Mouse (Mus musculus): Measurements from ENCODE around the gene Ndufaf7. TPM values are rescaled to one million over a fixed set of nuclear protein-coding genes. Genes with fewer than 3 reads are reported as not detected.

The Ndufaf7 gene
- polyA plus RNA-seq, 1 experiment: 27.8 TPM

- H3K4me3 ChIP-seq (ENCODE audit: insufficient read depth, low read length): no peak overlapping the region
- no peak overlapping the region for H3K27ac ChIP-seq (ENCODE audit: insufficient read depth, low read depth, low read length)
- no peaks in the 10 kb centered on the region for H3K4me1 ChIP-seq (ENCODE audit: control insufficient read depth, insufficient read depth, low read length)
- TF ChIP-seq CTCF (IDR thresholded peaks at IDR 0.05; ENCODE audit: low read depth, low read length) (no peak), POLR2A (IDR thresholded peaks at IDR 0.05; ENCODE audit: borderline replicate concordance, low read depth, low read length) (no peak)
These were observed 15.1 kb downstream of the Ndufaf7 start for GRCm38 (mm10) chr17:78952070-78952469.

GRCm38 (mm10) chr17:78953240-78953639, 16.3 kb downstream of the Ndufaf7 start:
- H3K4me1 ChIP-seq (ENCODE audit: control insufficient read depth, insufficient read depth, low read length): no peaks in the 10 kb centered on the region
- no peak overlapping the region for H3K4me3 ChIP-seq (ENCODE audit: insufficient read depth, low read length)
- no peak overlapping the region for H3K27ac ChIP-seq (ENCODE audit: insufficient read depth, low read depth, low read length)
- TF ChIP-seq POLR2A (IDR thresholded peaks at IDR 0.05; ENCODE audit: borderline replicate concordance, low read depth, low read length) (no peak), CTCF (IDR thresholded peaks at IDR 0.05; ENCODE audit: low read depth, low read length) (no peak)

GRCm38 (mm10) chr17:78959473-78959872, 22.5 kb downstream of the Ndufaf7 start:
- TF ChIP-seq POLR2A (IDR thresholded peaks at IDR 0.05; ENCODE audit: borderline replicate concordance, low read depth, low read length): no peak
- TF ChIP-seq CTCF (IDR thresholded peaks at IDR 0.05; ENCODE audit: low read depth, low read length): no peak
- H3K4me3 ChIP-seq (ENCODE audit: insufficient read depth, low read length): no peak overlapping the region

GRCm38 (mm10) chr17:78964387-78964786, 27.5 kb downstream of the Ndufaf7 start:
- H3K4me3 ChIP-seq (ENCODE audit: insufficient read depth, low read length): no peak overlapping the region
- no peak overlapping the region for H3K27ac ChIP-seq (ENCODE audit: insufficient read depth, low read depth, low read length)
- TF ChIP-seq CTCF (IDR thresholded peaks at IDR 0.05; ENCODE audit: low read depth, low read length) (no peak), POLR2A (IDR thresholded peaks at IDR 0.05; ENCODE audit: borderline replicate concordance, low read depth, low read length) (no peak)
- H3K4me1 ChIP-seq (ENCODE audit: control insufficient read depth, insufficient read depth, low read length): peaks cover 4% of the 10 kb centered on the region; the same call in 1 of the 2 replicates

More at GRCm38 (mm10) chr17:78959473-78959872, 22.5 kb downstream of the Ndufaf7 start:
- no peak overlapping the region for H3K27ac ChIP-seq (ENCODE audit: insufficient read depth, low read depth, low read length)
- no peaks in the 10 kb centered on the region for H3K4me1 ChIP-seq (ENCODE audit: control insufficient read depth, insufficient read depth, low read length)

GRCm38 (mm10) chr17:78966092-78966883, 29.4 kb downstream of the Ndufaf7 start:
- TF ChIP-seq POLR2A (IDR thresholded peaks at IDR 0.05; ENCODE audit: borderline replicate concordance, low read depth, low read length) (no peak), CTCF (IDR thresholded peaks at IDR 0.05; ENCODE audit: low read depth, low read length) (no peak)
- H3K4me3 ChIP-seq (ENCODE audit: insufficient read depth, low read length): no peak overlapping the region
- no peak overlapping the region for H3K27ac ChIP-seq (ENCODE audit: insufficient read depth, low read depth, low read length)
- peaks cover 4% of the 10 kb centered on the region; the same call in 1 of the 2 replicates for H3K4me1 ChIP-seq (ENCODE audit: control insufficient read depth, insufficient read depth, low read length)

- no peak overlapping the region for H3K4me3 ChIP-seq (ENCODE audit: insufficient read depth, low read length)
- H3K4me1 ChIP-seq (ENCODE audit: control insufficient read depth, insufficient read depth, low read length): peaks cover 4% of the 10 kb centered on the region; the same call in 1 of the 2 replicates
- H3K27ac ChIP-seq (ENCODE audit: insufficient read depth, low read depth, low read length): no peak overlapping the region
- TF ChIP-seq CTCF (IDR thresholded peaks at IDR 0.05; ENCODE audit: low read depth, low read length): no peak
These were observed 31.6 kb downstream of the Ndufaf7 start for GRCm38 (mm10) chr17:78968500-78968899.

GRCm38 (mm10) chr17:78983166-78983565, 46.2 kb downstream of the Ndufaf7 start:
- Histone ChIP-seq H3K27ac (ENCODE audit: insufficient read depth, low read depth, low read length) (no peak overlapping the region), H3K4me1 (ENCODE audit: control insufficient read depth, insufficient read depth, low read length) (no peaks in the 10 kb centered on the region), H3K4me3 (ENCODE audit: insufficient read depth, low read length) (no peak overlapping the region)
- TF ChIP-seq POLR2A (IDR thresholded peaks at IDR 0.05; ENCODE audit: borderline replicate concordance, low read depth, low read length): no peak
- TF ChIP-seq CTCF (IDR thresholded peaks at IDR 0.05; ENCODE audit: low read depth, low read length): no peak

- Histone ChIP-seq H3K4me1 (ENCODE audit: control insufficient read depth, insufficient read depth, low read length) (no peaks in the 10 kb centered on the region), H3K4me3 (ENCODE audit: insufficient read depth, low read length) (no peak overlapping the region), H3K27ac (ENCODE audit: insufficient read depth, low read depth, low read length) (no peak overlapping the region)
- TF ChIP-seq CTCF (IDR thresholded peaks at IDR 0.05; ENCODE audit: low read depth, low read length) (no peak), POLR2A (IDR thresholded peaks at IDR 0.05; ENCODE audit: borderline replicate concordance, low read depth, low read length) (no peak)
These were observed 46.8 kb downstream of the Ndufaf7 start for GRCm38 (mm10) chr17:78983736-78984135.

GRCm38 (mm10) chr17:78989015-78989414, 52.1 kb downstream of the Ndufaf7 start:
- Histone ChIP-seq H3K27ac (ENCODE audit: insufficient read depth, low read depth, low read length) (no peak overlapping the region), H3K4me3 (ENCODE audit: insufficient read depth, low read length) (no peak overlapping the region), H3K4me1 (ENCODE audit: control insufficient read depth, insufficient read depth, low read length) (peaks cover 4% of the 10 kb centered on the region)
- TF ChIP-seq CTCF (IDR thresholded peaks at IDR 0.05; ENCODE audit: low read depth, low read length): no peak
- no peak for TF ChIP-seq POLR2A (IDR thresholded peaks at IDR 0.05; ENCODE audit: borderline replicate concordance, low read depth, low read length)

GRCm38 (mm10) chr17:78991549-78991948, 54.6 kb downstream of the Ndufaf7 start:
- H3K27ac ChIP-seq (ENCODE audit: insufficient read depth, low read depth, low read length): no peak overlapping the region
- no peak for TF ChIP-seq CTCF (IDR thresholded peaks at IDR 0.05; ENCODE audit: low read depth, low read length)
- TF ChIP-seq POLR2A (IDR thresholded peaks at IDR 0.05; ENCODE audit: borderline replicate concordance, low read depth, low read length): no peak
- H3K4me1 ChIP-seq (ENCODE audit: control insufficient read depth, insufficient read depth, low read length): peaks cover 16% of the 10 kb centered on the region
- H3K4me3 ChIP-seq (ENCODE audit: insufficient read depth, low read length): no peak overlapping the region

Data from bone marrow macrophage, adult 2 months (primary cell).